Mouse (Mus musculus): ENCODE results near the gene D130040H23Rik. TPM values are rescaled to one million over a fixed set of nuclear protein-coding genes. Genes with fewer than 3 reads are reported as not detected.

The D130040H23Rik gene
- polyA plus RNA-seq (2012; fragmentation: generic; extraction: Trizol) = under 1 TPM; 0.02 to 0.52 TPM

DNA sequence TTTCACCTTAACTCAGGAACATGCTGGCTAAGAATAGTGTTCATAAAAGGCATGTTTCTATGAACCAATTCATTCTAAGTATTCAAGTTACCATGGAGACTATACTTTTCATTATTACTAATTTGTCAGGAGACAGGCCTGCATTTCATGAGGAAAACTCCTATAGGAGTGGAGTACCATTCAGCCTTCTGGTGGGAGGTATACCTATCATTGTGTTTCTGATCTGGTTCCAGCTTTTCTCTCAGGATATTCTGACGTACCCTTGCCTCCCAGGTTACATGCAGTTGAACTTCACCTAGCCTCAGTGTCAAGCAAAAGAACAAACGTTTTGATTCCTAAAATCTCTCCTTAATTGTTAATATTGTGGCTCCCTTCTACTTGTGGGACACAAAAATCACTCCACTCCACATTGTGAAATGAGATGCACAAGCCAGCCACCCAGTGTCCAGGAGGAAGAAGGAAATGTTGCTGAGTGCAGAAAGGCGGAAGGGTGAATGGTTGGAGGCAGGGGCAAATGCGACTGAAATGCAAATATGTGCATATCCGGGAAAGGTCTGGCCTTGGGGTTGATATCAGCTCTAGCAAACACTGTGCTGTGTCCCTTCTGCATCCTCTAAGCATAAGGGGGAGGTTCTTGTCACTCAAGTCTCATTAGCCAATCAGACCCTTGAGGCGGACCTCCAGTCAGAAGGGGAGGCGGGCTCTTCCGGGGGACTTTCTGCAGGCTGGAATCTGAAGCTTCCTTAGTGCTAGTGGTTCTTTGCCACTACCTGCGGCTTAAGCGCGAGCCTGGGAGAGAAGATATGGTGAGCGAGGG lies at the start of gene D130040H23Rik:
TSS of gene D130040H23Rik (plus strand) at position 695 of the 817 bp plus-strand sequence.

Other genes starting within 250 kb of the D130040H23Rik start
- 1 to 10 TPM in 1 of 2 experiments, under 1 TPM in 1; 0.07 to 1.2 TPM for gene Zfp930, start 62.0 kb upstream of the D130040H23Rik start, polyA plus RNA-seq (2012; fragmentation: generic; extraction: Trizol)
- gene Gm9495, start 182.5 kb downstream of the D130040H23Rik start, polyA plus RNA-seq (2012; fragmentation: generic; extraction: Trizol) = not detected